Mouse (Mus musculus): ENCODE measurements at regions not wholly inside any gene's neighbourhood (a gene's known extent, or its start where the extent isn't known, plus 50 kb on each side); places are given as distances from the start of the nearest gene placed in this dataset.

DNA sequence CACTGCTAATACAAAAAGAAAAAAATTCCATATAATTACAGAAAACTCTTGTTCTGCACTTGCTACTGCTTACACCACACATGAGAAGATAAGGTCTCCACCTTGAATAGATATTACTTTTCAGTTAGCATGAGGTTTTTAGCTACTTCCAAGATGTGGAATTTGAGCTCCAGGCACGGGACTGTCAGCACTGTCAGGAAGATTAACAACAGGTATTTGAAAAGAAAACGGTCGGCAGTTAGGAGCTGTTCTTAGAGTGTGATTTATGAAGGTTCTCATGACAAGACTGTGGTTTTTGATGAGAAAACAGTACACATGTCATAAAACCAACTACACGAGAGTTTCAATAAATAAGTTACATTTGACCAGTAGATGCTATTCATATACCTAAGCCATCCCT lies 2970.4 kb upstream of the 5930422O12Rik start:
- ATAC-seq (ENCODE audit: insufficient number of reproducible peaks, low FRiP score, low TSS enrichment) = no peak

- no peak for ATAC-seq (ENCODE audit: insufficient number of reproducible peaks, low FRiP score, low TSS enrichment)
These were observed 2945.6 kb upstream of the 5930422O12Rik start for GRCm38 (mm10) chr8:30482956-30483355.

GRCm38 (mm10) chr8:30494851-30495355 lies 2933.6 kb upstream of the 5930422O12Rik start:
- ATAC-seq (ENCODE audit: insufficient number of reproducible peaks, low FRiP score, low TSS enrichment) = no peak

GRCm38 (mm10) chr8:30502164-30502563 lies 2926.3 kb upstream of the 5930422O12Rik start:
- ATAC-seq (ENCODE audit: insufficient number of reproducible peaks, low FRiP score, low TSS enrichment) = no peak

GRCm38 (mm10) chr8:30511358-30511757 lies 2917.2 kb upstream of the 5930422O12Rik start:
- ATAC-seq (ENCODE audit: insufficient number of reproducible peaks, low FRiP score, low TSS enrichment) = no peak

GRCm38 (mm10) chr8:30522806-30523462 lies 2905.6 kb upstream of the 5930422O12Rik start:
- ATAC-seq (ENCODE audit: insufficient number of reproducible peaks, low FRiP score, low TSS enrichment) = no peak

DNA sequence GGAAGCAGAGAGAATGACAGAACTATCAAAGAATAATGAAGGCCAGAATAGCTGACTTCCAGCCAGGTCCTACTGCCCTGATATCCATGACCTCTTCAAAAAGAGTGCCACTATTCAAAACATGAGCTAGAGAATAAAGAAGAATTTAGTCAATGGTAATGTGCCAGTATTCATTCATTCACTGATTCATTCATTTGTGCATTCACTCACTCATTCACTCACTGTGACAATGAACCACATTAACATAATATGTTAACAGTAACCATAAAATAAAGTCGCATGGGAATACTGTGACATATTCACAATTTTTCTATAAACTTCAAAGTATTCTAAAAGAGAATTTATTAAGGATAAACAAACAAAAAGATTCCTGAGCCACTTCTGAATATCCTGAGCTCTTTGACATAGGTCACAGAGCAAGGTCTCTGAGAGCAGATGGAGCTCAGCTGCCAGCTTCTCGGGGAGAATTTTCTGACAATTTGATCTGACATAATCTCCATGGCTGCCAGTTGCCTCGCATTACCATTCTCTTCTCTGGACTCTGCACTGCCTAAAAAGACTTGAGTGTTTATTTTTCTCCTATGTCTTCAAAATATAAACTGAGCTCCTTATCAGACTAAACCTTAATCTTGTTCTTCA lies 2895.5 kb upstream of the 5930422O12Rik start:
- no peak for ATAC-seq (ENCODE audit: insufficient number of reproducible peaks, low FRiP score, low TSS enrichment)

- ATAC-seq (ENCODE audit: insufficient number of reproducible peaks, low FRiP score, low TSS enrichment) = no peak
These were observed 2895.0 kb upstream of the 5930422O12Rik start for GRCm38 (mm10) chr8:30533501-30533870.

- no peak for ATAC-seq (ENCODE audit: insufficient number of reproducible peaks, low FRiP score, low TSS enrichment)
These were observed 2893.1 kb upstream of the 5930422O12Rik start for GRCm38 (mm10) chr8:30535450-30535849.

DNA sequence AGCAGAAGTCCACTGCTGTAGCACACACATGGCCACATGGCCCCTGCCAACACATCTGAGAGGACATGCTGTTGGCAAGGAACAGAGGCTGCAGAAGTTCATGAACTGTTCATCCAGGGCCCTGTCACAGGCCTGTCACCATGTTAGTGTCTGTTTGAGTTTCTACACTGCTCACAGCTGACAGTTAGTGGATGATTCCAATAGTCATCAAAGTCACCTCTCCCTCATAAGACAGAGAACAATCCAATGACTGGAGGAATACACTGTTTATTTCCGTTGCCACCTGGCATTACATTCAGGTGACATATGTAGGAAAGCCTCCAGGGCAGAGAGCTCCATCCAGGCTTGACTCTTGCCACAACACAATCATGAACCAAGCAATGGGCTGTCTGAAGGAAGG lies 2886.3 kb upstream of the 5930422O12Rik start:
- ATAC-seq (ENCODE audit: insufficient number of reproducible peaks, low FRiP score, low TSS enrichment) = no peak; the same call in 1 of the 2 replicates

GRCm38 (mm10) chr8:30547820-30548219 lies 2880.7 kb upstream of the 5930422O12Rik start:
- no peak for ATAC-seq (ENCODE audit: insufficient number of reproducible peaks, low FRiP score, low TSS enrichment)

- no peak for ATAC-seq (ENCODE audit: insufficient number of reproducible peaks, low FRiP score, low TSS enrichment)
These were observed 2877.5 kb upstream of the 5930422O12Rik start for GRCm38 (mm10) chr8:30551051-30551450.

DNA sequence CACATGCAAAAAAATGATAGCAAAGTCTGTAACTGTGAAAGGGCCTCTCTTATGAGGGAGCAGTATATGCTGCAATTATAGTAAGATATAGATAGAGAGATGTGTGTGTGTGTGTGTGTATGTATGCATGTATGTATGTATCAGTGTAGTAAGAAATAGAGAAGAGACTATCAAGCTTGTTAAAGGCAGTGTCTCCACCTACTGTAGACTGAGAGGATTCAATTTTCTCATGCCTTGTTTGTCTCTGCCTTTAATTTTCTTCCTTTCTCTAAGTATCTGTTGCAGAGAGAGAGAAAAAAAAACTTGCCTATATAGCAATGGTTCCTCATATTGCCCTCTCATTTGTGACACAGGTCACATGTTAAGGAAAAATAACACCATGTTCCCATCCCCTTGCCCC lies 2871.1 kb upstream of the 5930422O12Rik start:
- no peak for ATAC-seq (ENCODE audit: insufficient number of reproducible peaks, low FRiP score, low TSS enrichment)

- ATAC-seq (ENCODE audit: insufficient number of reproducible peaks, low FRiP score, low TSS enrichment) = no peak
These were observed 2866.9 kb upstream of the 5930422O12Rik start for GRCm38 (mm10) chr8:30561323-30562207.

GRCm38 (mm10) chr8:30569799-30570198 lies 2858.7 kb upstream of the 5930422O12Rik start:
- ATAC-seq (ENCODE audit: insufficient number of reproducible peaks, low FRiP score, low TSS enrichment) = no peak

DNA sequence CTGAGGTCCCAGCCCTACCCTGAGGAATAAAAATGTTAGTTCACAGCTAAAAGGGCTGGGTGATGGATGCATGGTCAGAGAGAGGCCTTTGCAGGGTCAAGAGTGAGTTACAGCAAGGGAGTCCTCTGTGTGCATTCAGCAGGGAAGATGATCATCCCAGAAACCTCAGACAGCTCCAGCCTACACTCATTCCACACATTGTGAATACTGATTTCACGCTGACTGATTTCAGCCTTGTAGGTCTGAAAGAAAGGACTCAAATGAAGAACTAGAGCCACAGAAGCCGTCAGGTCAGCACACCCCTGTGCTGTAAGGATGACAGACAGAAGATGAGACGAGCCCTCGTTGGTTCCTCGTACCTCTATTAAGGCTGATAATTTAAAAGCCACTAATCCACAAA lies 2858.0 kb upstream of the 5930422O12Rik start:
- ATAC-seq (ENCODE audit: insufficient number of reproducible peaks, low FRiP score, low TSS enrichment) = no peak

GRCm38 (mm10) chr8:30587508-30587907 lies 2841.0 kb upstream of the 5930422O12Rik start:
- no peak for ATAC-seq (ENCODE audit: insufficient number of reproducible peaks, low FRiP score, low TSS enrichment)

DNA sequence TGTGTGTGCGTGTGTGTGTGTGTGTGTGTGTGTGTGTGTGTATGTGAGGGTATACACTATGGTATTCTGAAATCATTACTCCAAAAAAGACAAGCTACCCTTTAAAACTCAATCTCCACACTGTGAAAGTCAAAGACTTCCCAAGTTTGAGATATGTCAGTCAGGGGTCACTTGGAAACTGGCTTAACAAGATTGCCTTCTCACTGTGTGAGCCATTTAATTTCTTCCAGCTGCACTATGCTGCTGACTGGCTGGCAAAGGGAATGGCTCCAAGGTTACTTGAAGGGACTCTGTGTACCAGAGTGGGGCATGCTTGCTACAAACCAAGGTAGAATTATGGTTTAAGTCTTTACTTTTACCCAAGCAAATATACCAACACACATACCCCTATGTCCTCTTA lies 2826.1 kb upstream of the 5930422O12Rik start:
- ATAC-seq (ENCODE audit: insufficient number of reproducible peaks, low FRiP score, low TSS enrichment) = no peak

DNA sequence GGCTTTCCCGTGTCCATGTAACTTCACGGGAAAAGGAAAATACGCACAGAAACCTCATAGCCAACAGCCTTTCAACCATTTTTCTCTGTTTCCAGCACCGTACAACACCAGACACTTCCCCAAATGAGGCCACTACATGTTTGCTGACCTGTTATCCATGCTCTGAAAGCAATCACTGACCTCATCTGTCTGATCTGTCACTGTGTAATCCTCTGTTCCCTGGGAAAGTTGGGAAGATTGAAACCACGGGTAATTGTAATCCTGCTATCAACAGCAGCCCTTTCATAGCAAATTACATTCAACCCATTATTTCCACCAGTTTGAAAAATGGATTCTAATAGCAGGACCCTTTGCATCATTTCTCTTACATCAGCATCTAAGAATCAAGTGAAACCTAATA lies 2798.2 kb upstream of the 5930422O12Rik start:
- ATAC-seq (ENCODE audit: insufficient number of reproducible peaks, low FRiP score, low TSS enrichment) = no peak

GRCm38 (mm10) chr8:30636791-30637190 lies 2791.7 kb upstream of the 5930422O12Rik start:
- peak; percentile 72 for ATAC-seq (ENCODE audit: insufficient number of reproducible peaks, low FRiP score, low TSS enrichment)
